Mouse (Mus musculus) olfactory bulb, adult 2 months (tissue): ENCODE results near the gene Cpn1. TPM values are rescaled to one million over a fixed set of nuclear protein-coding genes. Genes with fewer than 3 reads are reported as not detected.

Source experiments
- H3K27ac ChIP-seq: fragments of 200-500 bp; 2 replicates; pipeline ENCODE4 v1.5.1; 2012; ENCODE audit warnings: low read depth, low read length; ENCODE audit not compliant: insufficient read depth
- H3K4me1 ChIP-seq: fragments of 200-500 bp; 2 replicates; pipeline ENCODE4 v1.6.1; 2012; ENCODE audit warnings: low read length; ENCODE audit not compliant: control insufficient read depth, insufficient read depth
- H3K4me3 ChIP-seq: fragments of 200-500 bp; 2 replicates; pipeline ENCODE4 v1.5.1; 2012; ENCODE audit warnings: mild to moderate bottlenecking, low read depth, low read length, moderate library complexity; ENCODE audit not compliant: insufficient read depth
- CTCF ChIP-seq: fragments of 200-500 bp; IDR thresholded peaks from 2 replicates; pipeline ENCODE4 v1.5.1; 2012; ENCODE audit warnings: low read depth, mild to moderate bottlenecking, low read length, moderate library complexity; ENCODE audit not compliant: insufficient read depth
- POLR2A ChIP-seq: fragments of 200-500 bp; IDR thresholded peaks from 2 replicates; pipeline ENCODE4 v1.6.1; 2012; ENCODE audit warnings: mild to moderate bottlenecking, low read depth, low read length, moderate library complexity; ENCODE audit not compliant: insufficient read depth
- WGBS: fragments of 180-500 bp; shearing (Covaris S2); methylation state at CpG from one replicate; pipeline ENCODE4 v1.1.7; 2018; 5-methylcytosine and 5-hydroxymethylcytosine counted together
- polyA plus RNA-seq: library from polyadenylated mRNA; stranded (reverse); fragments of >200 nt; gene quantifications from 2 replicates; pipeline ENCODE4 v1.2.4, GENCODE M21; 2012; ENCODE audit warnings: low replicate concordance; ENCODE audit not compliant: missing spikeins, insufficient read depth, insufficient read length

Gene Cpn1
- polyA plus RNA-seq, 1 experiment, result not detected

- 94% methylated on average over 7 of the region's 7 CpGs for WGBS
- Histone ChIP-seq H3K4me3 (no peak overlapping the region), H3K27ac (no peak overlapping the region), H3K4me1 (no peaks in the 10 kb centered on the region)
- TF ChIP-seq CTCF, result no peak
- TF ChIP-seq POLR2A, result no peak
These were observed 79.9 kb downstream of the Cpn1 start for GRCm38 (mm10) chr19:43906492-43906891.

Other genes with a start within 250 kb of the Cpn1 start
- gene Cutc, start 233.6 kb downstream of the Cpn1 start, polyA plus RNA-seq, result not detected in 2 replicates
- not detected in 2 replicates for gene Cox15, start 233.6 kb downstream of the Cpn1 start, polyA plus RNA-seq
- not detected in 2 replicates for gene Abcc2, start 204.4 kb downstream of the Cpn1 start, polyA plus RNA-seq
- not detected in 2 replicates for gene Dnmbp, start 46.4 kb downstream of the Cpn1 start, polyA plus RNA-seq
- not detected in 2 replicates for gene Cyp2c23, start 42.7 kb upstream of the Cpn1 start, polyA plus RNA-seq
- not detected in 2 replicates for gene Erlin1, start 83.2 kb upstream of the Cpn1 start, polyA plus RNA-seq
- not detected in 2 replicates for gene Chuk, start 120.9 kb upstream of the Cpn1 start, polyA plus RNA-seq
- gene Cwf19l1, start 149.3 kb upstream of the Cpn1 start, polyA plus RNA-seq, result not detected in 2 replicates
- not detected in 2 replicates for gene Bloc1s2, start 159.9 kb upstream of the Cpn1 start, polyA plus RNA-seq
- not detected in 2 replicates for gene Pkd2l1, start 205.9 kb upstream of the Cpn1 start, polyA plus RNA-seq
- not detected in 2 replicates for gene Scd3, start 216.7 kb upstream of the Cpn1 start, polyA plus RNA-seq